Mouse (Mus musculus): Measurements from ENCODE around the gene Gm21822. TPM values are rescaled to one million over a fixed set of nuclear protein-coding genes. Genes with fewer than 3 reads are reported as not detected.
"Not testable (repeated sequence)": the region's sequence is repeated elsewhere in the genome, so short reads cannot be mapped to it uniquely, and the experiment has no call there.

Gm21822 gene
- not detected for total RNA-seq (2021)

GRCm38 (mm10) chrY:18654182-18654581 is at the start of gene Gm21822:
Gm21822 (plus strand) TSS chrY:18654482.
- intact Hi-C loops (cut with DNase I); DNase-seq (ENCODE audit: low spot score in 2 of 2): not testable (repeated sequence)

All from left cerebral cortex, postnatal 36 days (tissue).